Mouse (Mus musculus) CH12.LX (cell line): ENCODE results near the gene Ubap1.

Experiments used
- CTCF ChIP-seq, 2 experiments: IDR thresholded peaks in 1 of 2; conservative IDR thresholded peaks in 1 of 2; 2 replicates each; pipeline ENCODE4 v1.5.1; 2011 to 2012; ENCODE audit warnings: low read depth in 2 of 2, low read length in 2 of 2, improper control_type of control experiment in 1 of 2, inconsistent platforms in 1 of 2, mild to moderate bottlenecking in 1 of 2, moderate library complexity in 1 of 2
- EP300 ChIP-seq: IDR thresholded peaks from 2 replicates; pipeline ENCODE4 v1.6.1; 2011; ENCODE audit warnings: low read length, improper control_type of control experiment
- ETS1 ChIP-seq: conservative IDR thresholded peaks from 2 replicates; pipeline ENCODE4 v1.6.1; 2012; ENCODE audit warnings: low read depth, mild to moderate bottlenecking, inconsistent platforms, low read length, improper control_type of control experiment, moderate library complexity
- MAFK ChIP-seq: IDR thresholded peaks from 2 replicates; pipeline ENCODE4 v1.6.1; 2011; ENCODE audit warnings: low read length, improper control_type of control experiment; ENCODE audit not compliant: insufficient replicate concordance
- PAX5 ChIP-seq: IDR thresholded peaks from 2 replicates; pipeline ENCODE4 v1.6.1; 2012; ENCODE audit warnings: low read length, inconsistent platforms, mixed read lengths
- POLR2A ChIP-seq: IDR thresholded peaks from 2 replicates; pipeline ENCODE4 v1.6.1; 2011; ENCODE audit warnings: low read depth, mild to moderate bottlenecking, improper control_type of control experiment, low read length
- ZMIZ1 ChIP-seq: IDR thresholded peaks from 2 replicates; pipeline ENCODE4 v1.6.1; 2012; ENCODE audit warnings: low read depth, mild to moderate bottlenecking, inconsistent platforms, low read length, improper control_type of control experiment
- ZNF384 ChIP-seq: IDR thresholded peaks from 2 replicates; pipeline ENCODE4 v1.6.1; 2012; ENCODE audit warnings: low read depth, low read length, improper control_type of control experiment, inconsistent platforms

DNA sequence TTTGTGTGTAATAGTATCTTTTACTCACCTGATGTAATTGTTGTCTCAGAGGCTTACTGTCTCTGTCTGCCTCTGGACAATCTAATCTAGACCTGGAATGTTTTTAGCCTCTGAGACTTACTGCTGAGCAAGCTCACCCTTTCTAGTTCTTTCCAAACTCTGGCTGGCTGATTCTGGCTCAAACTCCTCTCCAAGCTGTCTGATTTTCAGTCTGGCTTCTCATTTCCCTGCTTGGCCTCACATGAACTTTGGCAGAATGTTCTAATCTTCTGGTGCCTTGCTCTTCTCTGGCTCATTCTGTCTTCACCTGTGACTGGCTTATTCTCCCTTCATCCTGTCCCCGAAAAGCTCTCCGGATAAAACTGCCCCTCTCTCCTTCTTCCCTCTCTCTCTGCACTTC lies 2.8 kb upstream of the Ubap1 start:
- TF ChIP-seq EP300 (no peak), CTCF (conservative IDR thresholded peaks at IDR 0.05 in 1 of 2, IDR thresholded peaks at IDR 0.05 in 1 of 2; ENCODE audit: low read depth in 2 of 2, low read length in 2 of 2) (no peak), POLR2A (no peak), ZNF384 (no peak), ETS1 (no peak), ZMIZ1 (no peak), PAX5 (no peak), MAFK (no peak)
